Mouse (Mus musculus) cerebellum, adult 2 months (tissue): ENCODE results near the gene Stat5a.

Experiments
- CTCF ChIP-seq: fragments of 200-500 bp; IDR thresholded peaks from 2 replicates; pipeline ENCODE4 v1.5.1; 2011; ENCODE audit warnings: low read depth, mild to moderate bottlenecking, control low read depth, low read length, moderate library complexity, borderline replicate concordance; ENCODE audit not compliant: insufficient read depth
- POLR2A ChIP-seq: fragments of 200-500 bp; IDR thresholded peaks from 2 replicates; pipeline ENCODE4 v1.6.1; 2011; ENCODE audit warnings: low read length, control low read depth, borderline replicate concordance; ENCODE audit not compliant: insufficient read depth

DNA sequence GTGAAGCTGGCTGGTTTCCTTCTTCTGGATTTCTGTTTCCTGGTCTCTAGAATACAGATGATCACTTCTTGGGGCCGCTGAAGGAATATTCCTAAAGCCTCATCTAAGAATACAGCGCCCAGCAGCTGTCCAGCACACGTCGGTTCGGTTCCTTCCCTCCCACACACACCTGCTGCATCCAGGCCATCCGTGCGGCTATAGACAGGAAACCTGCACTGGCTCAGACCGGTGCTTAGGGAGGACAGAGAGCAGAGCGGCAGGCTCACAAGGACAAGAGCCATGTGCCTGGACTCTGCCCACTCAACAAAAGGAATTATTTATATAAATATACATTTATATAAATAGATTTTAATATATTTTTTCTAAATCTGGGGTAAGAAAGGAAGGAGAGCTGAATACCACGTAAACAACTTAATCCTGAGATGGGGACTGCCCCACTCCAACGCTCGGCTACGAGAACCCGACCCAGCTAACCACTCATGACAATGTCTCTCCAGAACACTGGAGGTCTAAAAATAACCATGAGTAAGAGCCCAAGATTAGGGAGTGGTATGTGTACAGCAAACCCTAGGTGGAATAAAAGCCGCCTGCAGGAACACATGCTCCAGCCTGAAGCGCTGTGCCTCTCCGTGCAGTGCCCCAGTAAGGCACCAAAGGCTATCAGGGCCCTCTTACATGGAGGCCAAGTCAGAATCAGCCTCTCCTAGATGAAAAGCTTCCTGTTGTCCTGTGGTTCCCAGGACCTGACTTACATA lies 53.4 kb downstream of the Stat5a start:
- TF ChIP-seq CTCF (no peak), POLR2A (no peak)
